Mouse (Mus musculus) thymus, adult 18-20 months (tissue): ENCODE results near the gene Dync2li1.

Source experiments
- DNase-seq, 2 experiments: peaks; one replicate each; pipeline ENCODE4 v3.0.0; 2022; ENCODE audit warnings: mixed read lengths in 2 of 2

Gene Dync2li1

GRCm38 (mm10) chr17:84611971-84612370 lies 14.3 kb upstream of the Dync2li1 start:
- no peak for DNase-seq

GRCm38 (mm10) chr17:84615811-84616210 lies 10.5 kb upstream of the Dync2li1 start:
- no peak for DNase-seq

- DNase-seq, result no peak
Observed at GRCm38 (mm10) chr17:84616526-84617074, 9.7 kb upstream of the Dync2li1 start.

DNA sequence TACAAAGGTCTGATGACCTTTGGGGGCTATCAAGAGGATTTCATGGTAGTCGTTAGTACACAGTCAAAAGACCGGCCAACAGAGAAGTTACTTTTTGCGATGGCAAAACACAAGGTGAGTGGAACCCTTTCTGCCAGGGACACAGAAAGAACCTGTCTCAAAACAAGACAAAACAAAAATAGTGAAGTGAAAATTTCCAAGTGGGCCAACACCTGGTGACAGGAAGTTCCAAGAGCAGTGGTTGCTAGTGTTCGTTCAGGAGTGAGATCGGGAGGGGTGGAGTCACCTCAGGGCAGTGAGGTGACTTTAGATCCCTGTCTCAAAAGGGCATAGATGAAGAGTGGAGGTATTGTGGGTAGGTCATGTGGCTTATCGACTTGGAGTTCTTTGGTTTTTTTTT lies 8.3 kb upstream of the Dync2li1 start:
- DNase-seq, result no peak

- no peak for DNase-seq
Observed at GRCm38 (mm10) chr17:84619112-84619511, 7.2 kb upstream of the Dync2li1 start.

- DNase-seq, result no peak
Observed at GRCm38 (mm10) chr17:84620076-84620475, 6.2 kb upstream of the Dync2li1 start.

DNA sequence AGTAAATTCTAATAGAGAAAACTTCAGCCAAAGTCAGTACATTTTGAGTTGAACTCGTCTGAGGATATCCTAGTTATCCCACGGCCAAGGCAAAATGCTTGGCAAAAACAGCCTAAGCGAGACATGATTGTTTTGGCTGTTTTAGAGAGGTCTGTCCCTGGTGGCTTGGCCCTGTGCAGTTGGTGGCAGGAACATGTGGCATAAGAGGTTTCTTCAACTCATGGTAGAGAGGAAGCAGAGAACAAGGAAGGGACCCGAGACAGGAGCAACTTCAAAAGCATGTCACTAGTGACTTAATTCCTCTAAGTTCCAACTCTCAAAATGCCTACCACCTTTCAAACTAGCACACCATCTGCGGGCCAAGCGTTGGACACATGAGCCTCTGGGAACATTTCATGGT lies 5.7 kb upstream of the Dync2li1 start:
- DNase-seq, result no peak

DNA sequence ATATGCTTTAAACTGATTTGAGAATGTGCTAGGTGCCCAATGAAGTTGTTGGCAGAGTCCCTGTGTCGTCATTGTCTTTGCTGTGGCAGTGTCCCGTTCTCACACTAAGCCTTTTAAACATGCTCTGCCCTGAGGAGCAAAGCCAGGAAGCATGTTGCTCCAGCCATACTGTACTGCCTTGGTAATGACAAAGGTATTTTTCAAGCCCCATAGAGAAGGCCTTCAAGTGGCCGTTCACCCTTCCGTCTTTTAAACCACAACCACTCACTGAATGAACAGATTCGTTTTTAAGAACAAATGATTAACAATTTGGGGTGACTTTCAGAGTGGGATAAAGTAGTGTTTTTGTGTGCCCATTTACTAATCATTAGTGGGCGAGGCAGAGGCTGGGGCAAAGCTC lies 5.1 kb upstream of the Dync2li1 start:
- no peak for DNase-seq

GRCm38 (mm10) chr17:84622028-84622427 lies 4.3 kb upstream of the Dync2li1 start:
- DNase-seq, result no peak

GRCm38 (mm10) chr17:84622873-84623272 lies 3.4 kb upstream of the Dync2li1 start:
- DNase-seq, result no peak

DNA sequence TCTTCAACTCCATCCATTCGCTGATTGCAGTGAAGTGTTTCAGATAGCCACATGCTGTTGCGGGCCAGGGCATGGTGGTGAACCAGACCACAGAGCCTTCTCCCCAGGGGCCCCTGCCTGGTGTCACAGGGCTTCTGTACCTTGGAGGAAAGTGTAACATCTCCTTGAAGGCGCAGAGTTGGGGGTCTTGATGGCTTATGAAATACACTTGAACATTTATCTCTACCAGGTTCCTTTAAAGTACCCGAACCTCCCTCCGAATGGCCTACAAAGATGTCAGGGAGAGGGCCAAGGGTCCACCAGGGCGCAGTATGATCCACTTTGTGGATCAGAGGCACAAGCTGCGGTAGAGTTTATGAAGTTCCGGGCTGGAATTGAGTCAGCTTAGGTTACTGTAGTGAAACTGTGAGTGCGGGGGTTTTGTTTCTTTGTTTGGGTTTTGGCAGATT lies 585 bp downstream of the Dync2li1 start:
- DNase-seq, result no peak

DNA sequence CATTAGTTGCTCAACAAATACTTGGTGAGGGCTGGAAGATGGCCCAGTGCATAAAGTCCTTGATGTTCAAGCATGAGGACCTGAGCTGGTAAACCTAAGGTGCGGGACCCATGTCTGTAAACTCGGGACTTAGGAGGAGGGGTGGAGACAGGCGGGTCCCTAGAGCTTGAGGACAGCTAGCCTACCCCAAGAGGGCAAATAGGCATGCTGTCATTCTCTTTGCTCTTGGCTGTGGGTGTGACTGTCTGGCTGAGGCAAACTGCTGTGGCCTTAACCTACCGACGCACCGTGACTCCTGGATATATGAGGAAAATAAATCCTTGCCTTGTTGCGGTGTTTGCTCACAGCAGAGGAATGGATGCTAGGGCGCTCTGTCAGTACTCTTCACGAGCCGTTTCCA lies 1.4 kb downstream of the Dync2li1 start:
- no peak for DNase-seq

DNA sequence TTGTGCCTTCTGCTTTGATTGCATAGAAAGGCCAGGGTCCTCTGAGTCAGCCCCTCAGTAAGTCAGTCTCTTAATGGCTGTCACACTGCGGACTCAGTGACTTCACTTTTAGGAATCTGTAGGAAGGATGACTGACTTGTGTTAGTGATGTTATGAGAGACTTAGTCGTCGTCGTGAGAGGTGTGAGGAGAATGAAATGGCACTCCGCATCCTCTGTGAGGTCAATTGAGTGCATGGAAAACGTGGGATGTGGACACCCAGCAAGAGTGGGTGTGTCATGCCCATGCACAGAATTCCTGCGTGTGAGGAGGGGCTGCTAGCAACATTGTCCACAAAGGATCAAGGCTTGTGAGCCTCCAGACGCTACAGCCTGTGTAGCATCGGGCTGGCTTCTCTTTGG lies 2.3 kb downstream of the Dync2li1 start:
- DNase-seq, result no peak

- DNase-seq, result no peak
Observed at GRCm38 (mm10) chr17:84631836-84632235, 5.5 kb downstream of the Dync2li1 start.

- peak; percentile 36 to 52 for DNase-seq
Observed at GRCm38 (mm10) chr17:84633443-84633842, 7.1 kb downstream of the Dync2li1 start.

DNA sequence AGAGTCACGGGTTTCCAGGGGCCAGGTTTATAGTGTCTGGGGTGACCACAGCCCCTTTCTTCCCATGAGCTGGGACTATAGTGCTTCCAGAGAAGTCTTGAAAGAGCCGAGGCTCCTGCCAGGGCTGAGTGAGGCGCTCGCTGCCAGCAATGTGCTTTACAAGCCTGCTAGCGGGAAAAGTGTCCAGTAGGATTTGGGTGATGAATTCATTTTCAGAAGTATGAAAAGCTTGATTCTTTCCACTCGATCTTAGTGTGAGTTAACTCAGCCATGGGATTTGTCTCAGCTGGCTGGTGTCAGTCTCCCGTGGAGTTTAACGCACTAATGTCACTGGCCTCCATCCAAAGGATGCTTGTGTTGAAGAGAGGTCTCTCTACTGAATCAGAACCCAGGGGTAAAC lies 10.0 kb downstream of the Dync2li1 start:
- DNase-seq, result no peak

DNA sequence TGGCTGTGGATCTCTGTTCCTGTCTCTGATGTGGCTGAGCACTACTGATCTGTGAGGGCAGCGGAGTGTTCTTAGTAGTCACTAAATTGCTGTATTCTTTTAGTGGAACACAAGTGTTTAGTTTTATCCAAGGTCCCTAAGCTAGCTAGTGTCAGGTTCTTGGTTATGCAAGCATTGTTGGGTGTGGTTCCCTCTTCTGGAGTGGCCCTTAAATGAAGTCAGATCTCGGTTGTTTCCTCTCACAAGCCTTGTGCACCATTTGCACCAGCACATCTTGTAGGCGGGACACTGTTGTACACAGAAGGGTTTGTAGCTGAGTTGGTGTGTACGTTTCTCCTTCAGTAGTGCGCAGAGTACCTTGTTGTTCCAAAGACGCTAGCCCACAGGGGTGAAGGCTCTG lies 11.7 kb downstream of the Dync2li1 start:
- no peak for DNase-seq

DNA sequence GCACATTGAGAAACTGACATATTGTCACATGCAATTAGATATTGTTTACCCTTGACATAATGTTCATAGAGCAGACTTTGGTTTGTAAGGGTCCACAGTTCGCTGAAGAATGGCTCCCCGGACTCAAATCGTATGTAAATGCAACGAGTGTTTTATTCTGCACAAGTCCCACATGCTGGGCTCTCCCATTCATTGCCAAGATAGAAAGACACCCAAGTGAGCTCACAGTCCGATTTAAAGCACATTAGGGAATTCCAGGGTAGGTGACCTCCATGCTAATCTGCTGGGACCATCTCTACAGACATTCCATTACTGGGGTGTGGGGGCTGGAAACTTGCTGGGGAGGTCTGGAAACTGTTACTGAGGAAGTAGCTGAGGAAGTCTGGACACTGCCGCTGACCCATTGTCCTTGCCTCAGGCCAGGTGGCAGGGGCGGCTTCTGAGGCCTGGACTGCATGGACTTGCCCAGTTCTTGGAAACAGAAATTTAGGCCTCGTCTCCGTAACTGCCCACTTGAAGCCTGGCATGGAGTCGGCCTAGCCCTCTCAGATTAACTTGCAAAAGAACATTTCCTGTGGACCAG lies 13.6 kb downstream of the Dync2li1 start:
- no peak for DNase-seq

DNA sequence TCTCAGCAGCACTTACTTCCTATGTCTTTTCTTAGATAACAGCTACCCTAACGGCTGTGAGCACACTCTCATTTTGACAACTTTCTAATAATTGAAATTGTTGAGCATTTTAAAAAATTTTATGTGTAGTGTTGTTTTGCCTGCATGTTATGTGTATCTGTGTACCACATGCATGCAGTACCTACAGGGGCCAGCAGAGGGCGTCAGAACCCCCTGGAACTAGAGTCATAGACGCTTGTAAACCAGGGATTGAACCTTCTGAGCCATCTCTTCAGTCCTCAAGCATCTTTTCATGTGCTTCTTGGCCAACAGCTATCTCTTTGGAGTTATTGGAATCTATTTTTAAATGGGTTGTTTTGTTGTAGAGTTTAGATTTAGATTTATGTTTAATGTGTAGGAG lies 15.6 kb downstream of the Dync2li1 start:
- DNase-seq, result no peak

DNA sequence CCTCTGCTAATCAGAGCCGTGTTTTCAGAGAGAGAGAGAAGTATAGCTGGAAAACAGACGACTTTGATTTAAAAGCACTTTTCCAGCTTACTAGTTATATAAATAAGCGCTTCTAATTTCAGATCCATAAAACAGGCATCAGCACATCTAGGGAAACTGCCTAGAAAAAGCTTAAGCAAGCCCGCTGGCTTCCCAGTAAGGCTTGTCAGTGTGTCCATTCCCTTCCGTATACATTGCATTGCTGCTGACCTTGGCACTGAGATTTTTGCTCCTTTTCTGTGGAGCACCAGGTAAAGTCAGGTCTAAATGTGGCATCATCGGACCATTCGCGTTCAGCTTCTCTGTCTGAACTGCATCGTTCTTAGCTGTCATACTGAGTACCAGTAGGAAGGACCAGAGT lies 16.0 kb downstream of the Dync2li1 start:
- no peak for DNase-seq

DNA sequence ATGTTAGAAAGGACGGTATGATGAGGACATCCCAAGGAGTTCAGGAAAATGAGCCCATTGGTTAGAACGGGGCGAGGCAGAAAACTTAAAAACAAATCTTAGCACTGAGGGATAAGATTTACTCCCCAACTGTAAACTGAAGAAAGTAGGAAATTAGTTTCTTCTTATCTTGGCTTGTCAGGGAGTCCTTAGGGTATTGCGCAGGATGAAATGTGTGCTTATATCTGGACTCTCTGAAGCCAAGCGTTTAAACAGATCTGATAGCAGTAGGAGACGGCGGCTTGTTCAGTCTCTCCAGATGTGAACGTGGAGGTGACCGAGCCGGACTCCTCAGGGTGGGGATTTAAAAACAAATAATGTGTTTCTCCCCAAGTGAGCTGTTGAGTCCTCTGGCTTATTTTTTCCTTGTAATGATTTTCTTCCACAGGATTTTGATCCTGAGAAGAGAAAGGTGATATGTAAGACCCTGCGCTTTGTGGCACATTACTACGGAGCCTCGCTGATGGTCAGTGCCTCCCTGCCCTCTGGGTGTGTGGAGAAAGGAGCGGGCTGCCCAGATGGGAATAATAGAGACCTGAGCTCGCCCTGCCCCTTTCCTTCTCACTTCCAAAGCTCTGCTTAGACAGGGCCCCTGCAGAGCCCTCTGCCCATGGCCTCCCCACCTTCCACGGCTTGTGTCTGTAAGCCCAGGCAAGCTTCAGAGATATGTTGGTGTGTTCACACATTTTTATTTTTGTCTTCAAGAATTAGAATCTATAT lies 18.2 kb downstream of the Dync2li1 start:
- DNase-seq, result no peak

GRCm38 (mm10) chr17:84645119-84645518 lies 18.8 kb downstream of the Dync2li1 start:
- DNase-seq, result no peak

DNA sequence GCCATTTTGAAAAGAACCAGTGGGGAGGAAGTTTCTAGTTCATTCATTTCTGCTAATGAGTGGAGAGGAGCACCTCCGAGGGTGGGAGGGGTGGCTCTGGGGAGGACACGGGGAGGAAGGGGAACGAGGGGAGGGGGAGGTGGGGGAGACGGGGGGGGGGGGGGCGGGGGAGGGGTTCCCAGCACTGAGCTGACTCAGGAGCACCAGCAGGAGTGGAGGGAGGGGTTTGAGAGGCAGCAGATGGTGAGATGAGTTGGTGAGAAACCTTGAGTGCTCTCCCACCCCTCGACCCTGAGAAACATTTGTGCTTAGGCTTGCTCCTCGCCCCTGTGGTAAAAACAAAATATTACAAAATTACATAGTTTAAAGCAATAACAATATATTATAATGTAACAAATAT lies 19.6 kb downstream of the Dync2li1 start:
- no peak for DNase-seq

DNA sequence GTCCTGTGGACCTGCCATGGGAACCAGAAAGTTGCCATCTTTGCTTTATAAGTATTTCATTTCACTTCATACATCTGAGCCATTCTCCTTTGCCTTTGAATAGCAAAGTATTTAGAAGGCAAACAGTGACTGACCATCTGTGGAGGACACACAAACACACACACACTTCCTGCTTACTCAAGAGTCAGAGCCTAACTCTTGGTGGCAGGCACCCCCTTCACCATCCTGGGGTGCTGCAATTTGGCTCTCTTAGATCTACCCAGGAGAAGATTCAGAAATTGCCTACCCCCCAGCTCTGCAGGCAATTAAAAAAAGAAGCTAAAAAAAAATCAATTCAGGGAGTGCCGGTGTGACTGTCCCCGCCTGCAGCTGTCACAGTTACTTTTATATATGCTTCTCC lies 20.2 kb downstream of the Dync2li1 start:
- no peak for DNase-seq

- no peak for DNase-seq
Observed at GRCm38 (mm10) chr17:84647630-84648029, 21.3 kb downstream of the Dync2li1 start.
